Mouse (Mus musculus) olfactory bulb, adult 2 months (tissue): Measurements from ENCODE around the gene Wasf2.

ENCODE experiments used
- CTCF ChIP-seq: fragments of 200-500 bp; IDR thresholded peaks from 2 replicates; pipeline ENCODE4 v1.5.1; 2012; ENCODE audit warnings: low read depth, mild to moderate bottlenecking, low read length, moderate library complexity; ENCODE audit not compliant: insufficient read depth
- POLR2A ChIP-seq: fragments of 200-500 bp; IDR thresholded peaks from 2 replicates; pipeline ENCODE4 v1.6.1; 2012; ENCODE audit warnings: mild to moderate bottlenecking, low read depth, low read length, moderate library complexity; ENCODE audit not compliant: insufficient read depth

DNA sequence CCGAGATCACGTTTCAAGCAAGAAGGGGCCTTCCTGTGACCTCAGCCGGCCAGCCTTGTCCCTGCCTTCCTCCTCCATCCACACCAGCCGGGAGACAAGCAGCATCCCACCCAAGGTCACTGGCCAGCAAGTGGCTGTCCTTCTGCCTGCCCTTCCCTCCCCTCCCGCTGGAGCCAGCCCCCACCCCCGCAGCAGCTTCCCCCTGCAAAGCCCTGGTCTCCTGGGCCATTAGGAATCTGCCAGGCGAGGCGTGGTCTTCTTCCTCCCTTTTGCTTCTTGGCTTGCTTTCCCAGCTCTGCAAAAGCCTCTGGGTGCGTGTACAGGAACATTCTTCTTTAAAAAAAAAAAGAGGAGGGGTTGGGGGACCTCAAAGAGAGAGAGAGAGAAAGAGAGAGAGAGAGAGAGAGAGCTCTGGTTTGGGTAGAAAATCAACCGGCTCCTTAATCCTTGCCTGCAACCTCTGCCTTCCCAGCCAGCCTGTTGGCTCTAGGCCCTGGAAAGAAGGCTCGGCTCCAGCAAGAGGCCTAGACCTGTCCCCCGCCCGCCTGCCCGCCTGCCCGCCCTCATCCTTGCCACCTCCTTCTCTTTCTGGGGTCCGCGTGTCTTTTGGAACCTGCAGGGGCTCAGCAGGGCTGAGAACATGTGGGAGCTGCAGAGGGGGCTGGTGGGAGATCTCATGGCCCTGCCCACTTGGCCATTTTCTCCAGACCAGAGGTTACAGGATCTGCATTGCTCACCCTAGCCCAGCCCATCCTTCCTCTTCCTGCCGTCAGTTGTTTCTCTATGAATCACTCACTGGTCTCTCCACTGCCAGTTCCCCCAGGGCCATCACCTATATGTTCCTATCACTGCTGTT, 12.5 kb upstream of the Wasf2 start:
- no peak for TF ChIP-seq CTCF
- TF ChIP-seq POLR2A: no peak
